Mouse (Mus musculus): ENCODE results near the gene Atp9a. TPM values are rescaled to one million over a fixed set of nuclear protein-coding genes. Genes with fewer than 3 reads are reported as not detected.

Gene Atp9a
- total RNA-seq, 1 experiment, result 41.5 TPM

GRCm38 (mm10) chr2:168656569-168657308 is 85.5 kb downstream of the Atp9a start:
- Histone ChIP-seq H3K4me3 (ENCODE audit: insufficient read depth in 1 of 2, low read depth in 1 of 2, low read length in 2 of 2, poor library complexity in 1 of 2, severe bottlenecking in 1 of 2) (no peak overlapping the region), H3K9me3 (ENCODE audit: control insufficient read depth, insufficient read depth, low read depth, low read length) (no peaks in the 10 kb centered on the region), H3K27ac (ENCODE audit: insufficient read depth, low read depth, low read length, poor library complexity, severe bottlenecking) (no peak overlapping the region), H3K36me3 (ENCODE audit: control insufficient read depth, insufficient read depth, low read length, poor library complexity, severe bottlenecking) (no peaks in the 10 kb centered on the region; the same call in 1 of the 2 replicates), H3K4me1 (ENCODE audit: control insufficient read depth in 2 of 2, insufficient read depth in 2 of 2, low read length in 2 of 2, poor library complexity in 1 of 2) (peaks cover 0 to 2% of the 10 kb centered on the region in 2 experiments; a peak in 1 of 4 replicates), H3K9ac (ENCODE audit: insufficient read depth, low read depth, low read length, poor library complexity, severe bottlenecking) (no peak overlapping the region)
- in situ Hi-C loops (cut with MboI; ENCODE audit: low sequenced_read_pairs in 2 of 2, unreplicated experiment in 2 of 2), result no loop called here
- no peak for DNase-seq (ENCODE audit: low read depth, low spot score)
- no peak for TF ChIP-seq CHD2 (IDR thresholded peaks at IDR 0.05; ENCODE audit: low read depth, low read length)
- TF ChIP-seq ZNF384 (IDR thresholded peaks at IDR 0.05; ENCODE audit: low read depth, low read length), result no peak
- TF ChIP-seq ZC3H11A (IDR thresholded peaks at IDR 0.05; ENCODE audit: borderline replicate concordance, low read depth, low read length), result no peak
- no peak for TF ChIP-seq HCFC1 (IDR thresholded peaks at IDR 0.05; ENCODE audit: borderline replicate concordance, insufficient read depth, low read length)
- TF ChIP-seq MAFK (IDR thresholded peaks at IDR 0.05; ENCODE audit: insufficient read depth, low read depth, low read length), result no peak

- in situ Hi-C loops (cut with MboI; ENCODE audit: low sequenced_read_pairs in 2 of 2, unreplicated experiment in 2 of 2), result no loop called here
- Histone ChIP-seq H3K9me3 (ENCODE audit: control insufficient read depth, insufficient read depth, low read depth, low read length) (no peaks in the 10 kb centered on the region), H3K9ac (ENCODE audit: insufficient read depth, low read depth, low read length, poor library complexity, severe bottlenecking) (no peak overlapping the region), H3K27ac (ENCODE audit: insufficient read depth, low read depth, low read length, poor library complexity, severe bottlenecking) (no peak overlapping the region), H3K36me3 (ENCODE audit: control insufficient read depth, insufficient read depth, low read length, poor library complexity, severe bottlenecking) (no peaks in the 10 kb centered on the region; the same call in 1 of the 2 replicates), H3K4me1 (ENCODE audit: control insufficient read depth in 2 of 2, insufficient read depth in 2 of 2, low read length in 2 of 2, poor library complexity in 1 of 2) (no peaks in the 10 kb centered on the region), H3K4me3 (ENCODE audit: insufficient read depth in 1 of 2, low read depth in 1 of 2, low read length in 2 of 2, poor library complexity in 1 of 2, severe bottlenecking in 1 of 2) (no peak overlapping the region)
- DNase-seq (ENCODE audit: low read depth, low spot score), result no peak
- TF ChIP-seq MAFK (IDR thresholded peaks at IDR 0.05; ENCODE audit: insufficient read depth, low read depth, low read length), result no peak
- TF ChIP-seq ZNF384 (IDR thresholded peaks at IDR 0.05; ENCODE audit: low read depth, low read length), result no peak
- TF ChIP-seq HCFC1 (IDR thresholded peaks at IDR 0.05; ENCODE audit: borderline replicate concordance, insufficient read depth, low read length), result no peak
- TF ChIP-seq CHD2 (IDR thresholded peaks at IDR 0.05; ENCODE audit: low read depth, low read length), result no peak
- no peak for TF ChIP-seq ZC3H11A (IDR thresholded peaks at IDR 0.05; ENCODE audit: borderline replicate concordance, low read depth, low read length)
Observed at GRCm38 (mm10) chr2:168654983-168655669, 87.1 kb downstream of the Atp9a start.

GRCm38 (mm10) chr2:168654482-168654881 is 87.7 kb downstream of the Atp9a start:
- no peak overlapping the region for H3K4me3 ChIP-seq (ENCODE audit: insufficient read depth in 1 of 2, low read depth in 1 of 2, low read length in 2 of 2, poor library complexity in 1 of 2, severe bottlenecking in 1 of 2)
- in situ Hi-C loops (cut with MboI; ENCODE audit: low sequenced_read_pairs in 2 of 2, unreplicated experiment in 2 of 2), result no loop called here
- H3K36me3 ChIP-seq (ENCODE audit: control insufficient read depth, insufficient read depth, low read length, poor library complexity, severe bottlenecking), result no peaks in the 10 kb centered on the region; the same call in 1 of the 2 replicates
- no peak for DNase-seq (ENCODE audit: low read depth, low spot score)
- TF ChIP-seq ZNF384 (IDR thresholded peaks at IDR 0.05; ENCODE audit: low read depth, low read length) (no peak), MAFK (IDR thresholded peaks at IDR 0.05; ENCODE audit: insufficient read depth, low read depth, low read length) (no peak), HCFC1 (IDR thresholded peaks at IDR 0.05; ENCODE audit: borderline replicate concordance, insufficient read depth, low read length) (no peak), CHD2 (IDR thresholded peaks at IDR 0.05; ENCODE audit: low read depth, low read length) (no peak), ZC3H11A (IDR thresholded peaks at IDR 0.05; ENCODE audit: borderline replicate concordance, low read depth, low read length) (no peak)
- H3K27ac ChIP-seq (ENCODE audit: insufficient read depth, low read depth, low read length, poor library complexity, severe bottlenecking), result no peak overlapping the region
- no peaks in the 10 kb centered on the region for H3K4me1 ChIP-seq (ENCODE audit: control insufficient read depth in 2 of 2, insufficient read depth in 2 of 2, low read length in 2 of 2, poor library complexity in 1 of 2)
- H3K9ac ChIP-seq (ENCODE audit: insufficient read depth, low read depth, low read length, poor library complexity, severe bottlenecking), result no peak overlapping the region
- no peaks in the 10 kb centered on the region for H3K9me3 ChIP-seq (ENCODE audit: control insufficient read depth, insufficient read depth, low read depth, low read length)

GRCm38 (mm10) chr2:168651757-168652156 is 90.5 kb downstream of the Atp9a start:
- 0 out of 4 replicates have a peak, but pooled peaks cover 0 to 2% of the 10 kb centered on the region in 2 experiments for H3K4me1 ChIP-seq (ENCODE audit: control insufficient read depth in 2 of 2, insufficient read depth in 2 of 2, low read length in 2 of 2, poor library complexity in 1 of 2)
- H3K9me3 ChIP-seq (ENCODE audit: control insufficient read depth, insufficient read depth, low read depth, low read length), result no peaks in the 10 kb centered on the region
- no peak overlapping the region for H3K27ac ChIP-seq (ENCODE audit: insufficient read depth, low read depth, low read length, poor library complexity, severe bottlenecking)
- TF ChIP-seq MAFK (IDR thresholded peaks at IDR 0.05; ENCODE audit: insufficient read depth, low read depth, low read length), result no peak
- TF ChIP-seq CHD2 (IDR thresholded peaks at IDR 0.05; ENCODE audit: low read depth, low read length), result no peak
- peak; percentile 44; the same call in 1 of the 2 replicates for TF ChIP-seq ZC3H11A (IDR thresholded peaks at IDR 0.05; ENCODE audit: borderline replicate concordance, low read depth, low read length)
- TF ChIP-seq ZNF384 (IDR thresholded peaks at IDR 0.05; ENCODE audit: low read depth, low read length), result no peak
- TF ChIP-seq HCFC1 (IDR thresholded peaks at IDR 0.05; ENCODE audit: borderline replicate concordance, insufficient read depth, low read length), result no peak
- no peak overlapping the region for H3K9ac ChIP-seq (ENCODE audit: insufficient read depth, low read depth, low read length, poor library complexity, severe bottlenecking)
- H3K4me3 ChIP-seq (ENCODE audit: insufficient read depth in 1 of 2, low read depth in 1 of 2, low read length in 2 of 2, poor library complexity in 1 of 2, severe bottlenecking in 1 of 2), result no peak overlapping the region
- no peaks in the 10 kb centered on the region; the same call in 1 of the 2 replicates for H3K36me3 ChIP-seq (ENCODE audit: control insufficient read depth, insufficient read depth, low read length, poor library complexity, severe bottlenecking)
- in situ Hi-C loops (cut with MboI; ENCODE audit: low sequenced_read_pairs in 2 of 2, unreplicated experiment in 2 of 2), result no loop called here
- DNase-seq (ENCODE audit: low read depth, low spot score), result peak; percentile 52
